Mouse (Mus musculus) kidney, adult 2 months (tissue): Measurements from ENCODE around the gene Ctps.

ENCODE experiments used
- CTCF ChIP-seq: fragments of 200-500 bp; conservative IDR thresholded peaks from 2 replicates; pipeline ENCODE4 v1.5.1; 2011; ENCODE audit warnings: low read depth, mild to moderate bottlenecking, control low read depth, low read length, moderate library complexity, mixed read lengths; ENCODE audit not compliant: insufficient read depth, insufficient read length
- POLR2A ChIP-seq: fragments of 200-500 bp; IDR thresholded peaks from one replicate; pipeline ENCODE4 v1.6.1; 2011; ENCODE audit warnings: low read depth, low read length, control low read depth

GRCm38 (mm10) chr4:120615528-120616081 is 45.5 kb upstream of the Ctps start:
- TF ChIP-seq CTCF: no peak
- TF ChIP-seq POLR2A: no peak
